Mouse (Mus musculus) hindbrain, embryonic 16.5 days (tissue): ENCODE measurements around the gene Olfr464. TPM values are rescaled to one million over a fixed set of nuclear protein-coding genes. Genes with fewer than 3 reads are reported as not detected.

Experiments used
- ATAC-seq: fragments of 200-750 bp; cut with Nextera tagmentation; 2 replicates; pipeline ENCODE4 v1.8.0; 2017; ENCODE audit warnings: moderate TSS enrichment, moderate library complexity
- H3K27ac ChIP-seq: fragments of 300-500 bp; sonication (generic); 2 replicates; pipeline ENCODE4 v1.5.1; 2014; ENCODE audit warnings: low read depth, mild to moderate bottlenecking, control low read depth, low read length, moderate library complexity
- H3K27me3 ChIP-seq: fragments of 300-500 bp; sonication (generic); replicated peaks from 2 replicates; pipeline ENCODE4 v1.6.1; 2014; ENCODE audit warnings: low read length; ENCODE audit not compliant: control insufficient read depth, insufficient read depth
- H3K36me3 ChIP-seq: fragments of 300-500 bp; sonication (generic); 2 replicates; pipeline ENCODE4 v1.6.1; 2014; ENCODE audit warnings: mild to moderate bottlenecking, low read length, moderate library complexity, mixed read lengths; ENCODE audit not compliant: control insufficient read depth, insufficient read depth
- H3K4me1 ChIP-seq: fragments of 300-500 bp; sonication (generic); 2 replicates; pipeline ENCODE4 v1.6.1; 2014; ENCODE audit warnings: low read depth, low read length; ENCODE audit not compliant: control insufficient read depth, insufficient read depth
- H3K4me2 ChIP-seq: fragments of 300-500 bp; sonication (generic); 2 replicates; pipeline ENCODE4 v1.6.1; 2014; ENCODE audit warnings: mild to moderate bottlenecking, low read length, control low read depth, moderate library complexity
- H3K4me3 ChIP-seq: fragments of 300-500 bp; sonication (generic); 2 replicates; pipeline ENCODE4 v1.5.1; 2014; ENCODE audit warnings: mild to moderate bottlenecking, low read length, control low read depth, moderate library complexity
- H3K9ac ChIP-seq: fragments of 300-500 bp; sonication (generic); 2 replicates; pipeline ENCODE4 v1.6.1; 2014; ENCODE audit warnings: low read depth, mild to moderate bottlenecking, control low read depth, low read length, moderate library complexity
- H3K9me3 ChIP-seq: fragments of 300-500 bp; sonication (generic); 2 replicates; pipeline ENCODE4 v1.6.1; 2014; ENCODE audit warnings: mild to moderate bottlenecking, low read length, moderate library complexity; ENCODE audit not compliant: control insufficient read depth
- WGBS: fragments of 180-500 bp; shearing (Covaris S2); extraction: QIAGEN DNeasy Blood & Tissue Kit; methylation state at CpG from one replicate; pipeline ENCODE4 v1.1.7; 2014; 5-methylcytosine and 5-hydroxymethylcytosine counted together
- polyA plus RNA-seq: library from polyadenylated mRNA; unstranded; fragments of >200 nt; fragmentation: Nextera tagmentation; extraction: Ambion mirVana; gene quantifications from 2 replicates; pipeline ENCODE4 v1.2.1, GENCODE M21; 2015

Gene Olfr464
- polyA plus RNA-seq, 1 experiment from 2014 or later, result 0.26 TPM

DNA sequence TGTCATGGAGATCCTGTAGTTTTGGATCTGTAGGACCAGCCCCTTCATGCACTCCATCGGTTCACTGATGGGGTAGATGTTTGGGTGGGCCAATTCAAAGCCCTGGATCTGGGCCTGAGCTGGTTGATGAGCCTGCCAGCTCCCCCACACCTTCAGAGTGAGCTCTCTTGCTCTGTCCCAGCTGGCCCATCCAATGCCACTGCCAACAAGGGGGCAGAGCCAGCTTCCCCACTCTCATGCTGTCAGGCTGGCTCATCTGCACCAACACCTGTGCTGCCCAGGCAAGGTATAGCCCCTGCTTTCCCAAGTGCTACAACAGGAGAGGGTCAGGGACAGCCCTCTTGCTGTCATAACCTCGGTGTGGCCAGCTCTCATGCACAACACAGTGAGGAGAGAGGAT lies 13.0 kb upstream of the Olfr464 start:
- Histone ChIP-seq H3K27me3 (no peaks in the 10 kb centered on the region), H3K9ac (no peak overlapping the region), H3K36me3 (no peaks in the 10 kb centered on the region), H3K4me1 (no peaks in the 10 kb centered on the region), H3K9me3 (peaks cover 3% of the 10 kb centered on the region; the same call in 1 of the 2 replicates), H3K27ac (no peak overlapping the region), H3K4me3 (no peak overlapping the region), H3K4me2 (no peak overlapping the region)
- 75% methylated on average over 2 of the region's 2 CpGs for whole genome bisulfite sequencing
- no peak for ATAC-seq

DNA sequence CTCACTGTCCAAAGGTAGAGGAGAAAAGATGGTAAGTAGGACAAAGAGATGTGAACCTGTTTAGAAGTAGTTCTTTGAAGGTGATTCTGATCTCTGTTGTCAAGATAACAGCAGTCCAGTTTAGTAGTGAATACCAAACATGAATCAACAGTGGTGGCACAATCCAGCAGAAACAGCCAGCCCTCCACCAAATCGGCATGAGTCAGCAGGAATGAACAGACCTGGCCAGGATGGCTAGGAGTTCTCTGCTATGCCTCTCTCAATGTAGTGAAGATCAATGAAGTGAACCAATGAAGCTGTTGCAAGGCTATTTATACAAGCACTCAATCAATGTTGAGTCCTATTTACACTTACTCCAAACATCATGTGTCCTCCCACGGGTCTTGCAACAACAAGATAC lies 9.6 kb upstream of the Olfr464 start:
- Histone ChIP-seq H3K4me1 (no peaks in the 10 kb centered on the region), H3K27me3 (no peaks in the 10 kb centered on the region), H3K27ac (no peak overlapping the region), H3K4me2 (no peak overlapping the region), H3K4me3 (no peak overlapping the region), H3K36me3 (no peaks in the 10 kb centered on the region), H3K9ac (no peak overlapping the region), H3K9me3 (peaks cover 3% of the 10 kb centered on the region; the same call in 1 of the 2 replicates)
- 97% methylated on average over 2 of the region's 2 CpGs for WGBS
- ATAC-seq, result no peak

DNA sequence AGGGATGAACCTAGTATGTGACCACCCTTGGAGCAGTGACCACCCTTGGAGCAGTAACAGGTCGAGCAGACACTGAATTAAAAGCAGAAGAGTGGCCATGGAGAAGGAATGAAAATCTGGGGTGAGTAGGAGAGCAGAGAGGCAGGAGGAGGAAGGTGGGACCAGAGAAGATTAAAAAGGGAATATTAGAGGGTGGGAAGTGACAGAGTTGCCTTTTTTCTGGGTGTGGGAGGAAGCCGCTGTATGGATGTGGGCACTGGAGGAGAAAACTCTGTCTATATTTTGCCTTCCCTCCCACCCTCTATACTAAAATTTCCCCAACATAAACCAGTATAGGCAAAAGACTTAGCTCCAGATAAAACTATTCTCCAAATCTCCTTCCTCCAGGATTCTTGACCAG lies 466 bp downstream of the Olfr464 start:
- H3K9me3 ChIP-seq, result 0 out of 2 replicates have a peak, but pooled peaks cover 2% of the 10 kb centered on the region
- no peak for ATAC-seq
- H3K9ac ChIP-seq, result no peak overlapping the region
- no peaks in the 10 kb centered on the region for H3K27me3 ChIP-seq
- WGBS, result 67% methylated on average over 2 of the region's 2 CpGs
- no peak overlapping the region for H3K4me3 ChIP-seq
- no peaks in the 10 kb centered on the region for H3K4me1 ChIP-seq
- H3K27ac ChIP-seq, result no peak overlapping the region
- no peak overlapping the region for H3K4me2 ChIP-seq
- H3K36me3 ChIP-seq, result no peaks in the 10 kb centered on the region

DNA sequence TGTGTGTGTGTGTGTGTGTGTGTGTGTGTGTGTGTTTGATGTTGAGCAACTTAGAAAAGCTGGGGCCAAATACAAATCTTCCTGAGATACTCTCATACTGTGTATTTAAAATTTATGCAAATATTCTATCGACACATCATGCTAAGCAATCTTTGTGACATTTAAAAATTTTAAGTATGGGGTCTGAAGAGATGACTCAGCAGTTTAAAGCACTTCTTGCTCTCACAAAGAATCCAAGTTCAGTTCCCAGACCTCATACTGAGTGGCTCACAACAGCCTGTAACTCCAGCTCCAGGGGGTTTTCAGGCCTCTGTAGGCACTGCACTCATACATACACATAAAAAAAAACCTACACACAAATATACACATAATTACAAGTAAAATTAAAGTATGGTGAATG lies 4.8 kb downstream of the Olfr464 start:
- Histone ChIP-seq H3K9me3 (no peaks in the 10 kb centered on the region), H3K4me1 (no peaks in the 10 kb centered on the region), H3K9ac (no peak overlapping the region), H3K27ac (no peak overlapping the region), H3K27me3 (no peaks in the 10 kb centered on the region), H3K4me3 (no peak overlapping the region), H3K4me2 (no peak overlapping the region), H3K36me3 (no peaks in the 10 kb centered on the region)
- ATAC-seq, result no peak
- 78% methylated on average over 1 of the region's 1 CpGs for WGBS

DNA sequence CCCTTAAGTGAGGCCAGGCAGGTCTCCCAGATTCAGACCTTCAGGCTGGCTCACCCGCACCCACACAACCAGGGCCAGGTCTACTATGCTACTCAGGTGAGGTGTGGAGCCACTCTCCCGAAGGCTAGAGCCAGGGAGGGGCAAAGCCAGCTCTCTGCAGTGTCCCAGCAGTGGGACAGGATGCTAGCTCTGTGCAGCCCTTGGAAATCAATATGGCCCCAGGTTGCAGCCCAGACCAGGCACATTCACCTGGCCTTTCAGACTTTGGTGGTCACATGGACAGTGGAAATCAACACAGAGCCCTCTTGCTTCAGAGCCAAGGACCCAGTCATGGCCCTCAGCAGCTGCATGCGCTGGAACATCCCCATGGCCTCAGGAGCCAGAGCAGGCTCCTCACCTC lies 16.4 kb downstream of the Olfr464 start:
- no peak for ATAC-seq
- Histone ChIP-seq H3K36me3 (no peaks in the 10 kb centered on the region), H3K9ac (no peak overlapping the region), H3K27ac (no peak overlapping the region), H3K4me1 (no peaks in the 10 kb centered on the region), H3K9me3 (no peaks in the 10 kb centered on the region), H3K4me3 (no peak overlapping the region), H3K4me2 (no peak overlapping the region), H3K27me3 (no peaks in the 10 kb centered on the region)
- 73% methylated on average over 3 of the region's 3 CpGs for WGBS

DNA sequence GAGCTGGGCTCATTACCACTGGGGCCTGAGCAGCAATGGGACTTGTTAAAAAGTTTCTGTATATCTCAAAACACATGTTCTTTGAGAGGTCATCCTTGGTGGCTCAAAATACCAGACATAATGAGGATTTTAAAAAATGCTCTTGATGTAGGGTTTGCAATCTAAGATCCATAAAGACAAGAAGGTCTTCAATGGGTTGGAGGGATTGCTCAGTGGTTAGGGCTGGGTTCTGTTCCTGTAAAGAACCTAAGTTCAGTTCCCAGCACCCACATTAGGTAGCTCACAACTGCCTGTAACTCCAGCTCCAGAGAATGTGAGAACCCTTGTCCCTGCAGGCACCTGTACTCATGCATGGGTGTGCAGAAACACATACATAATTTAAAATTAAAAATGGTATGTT lies 23.5 kb downstream of the Olfr464 start, which contains the start of gene Olfr463:
Olfr463 (minus strand) TSS at position 101 of the 400 bp plus-strand sequence.
- no peak for ATAC-seq
- no peaks in the 10 kb centered on the region for H3K9me3 ChIP-seq
- peaks cover 2% of the 10 kb centered on the region; the same call in 1 of the 2 replicates for H3K27me3 ChIP-seq
- no peak within 1 kb of the TSS for H3K4me3 ChIP-seq
- H3K9ac ChIP-seq, result no peak within 1 kb of the TSS
- no peak within 1 kb of the TSS for H3K27ac ChIP-seq
- no peaks in the 10 kb centered on the region for H3K4me1 ChIP-seq
- H3K36me3 ChIP-seq, result no peaks in the 10 kb centered on the region
- H3K4me2 ChIP-seq, result no peak within 1 kb of the TSS

DNA sequence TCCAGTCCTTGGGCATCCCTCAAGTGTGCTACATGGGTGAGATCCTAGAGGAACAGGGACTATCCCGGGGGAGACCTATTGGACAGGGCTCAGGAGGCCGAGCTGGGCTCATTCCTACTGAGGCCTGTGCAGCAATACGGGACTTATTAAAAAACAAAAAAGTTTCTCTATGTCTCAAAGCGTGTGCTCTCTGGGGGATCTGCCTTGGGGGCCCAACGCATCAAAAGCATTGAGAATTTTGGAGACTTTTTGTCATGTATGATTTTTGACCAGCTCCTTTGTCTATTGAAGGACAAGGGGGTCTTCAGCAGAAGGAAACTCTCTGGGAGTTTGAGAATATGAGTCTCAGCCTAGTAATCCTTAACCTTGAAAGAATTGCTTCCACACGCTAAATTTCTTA lies 28.6 kb downstream of the Olfr464 start, which contains the start of gene Olfr462:
Olfr462 (minus strand) TSS at position 101 of the 400 bp plus-strand sequence.
- H3K9ac ChIP-seq, result no peak within 1 kb of the TSS
- ATAC-seq, result no peak
- no peaks in the 10 kb centered on the region for H3K4me1 ChIP-seq
- H3K27ac ChIP-seq, result no peak within 1 kb of the TSS
- H3K4me2 ChIP-seq, result no peak within 1 kb of the TSS
- H3K4me3 ChIP-seq, result no peak within 1 kb of the TSS
- no peaks in the 10 kb centered on the region for H3K27me3 ChIP-seq
- H3K36me3 ChIP-seq, result no peaks in the 10 kb centered on the region
- no peaks in the 10 kb centered on the region for H3K9me3 ChIP-seq
- WGBS, result 91% methylated on average over 6 of the region's 6 CpGs

DNA sequence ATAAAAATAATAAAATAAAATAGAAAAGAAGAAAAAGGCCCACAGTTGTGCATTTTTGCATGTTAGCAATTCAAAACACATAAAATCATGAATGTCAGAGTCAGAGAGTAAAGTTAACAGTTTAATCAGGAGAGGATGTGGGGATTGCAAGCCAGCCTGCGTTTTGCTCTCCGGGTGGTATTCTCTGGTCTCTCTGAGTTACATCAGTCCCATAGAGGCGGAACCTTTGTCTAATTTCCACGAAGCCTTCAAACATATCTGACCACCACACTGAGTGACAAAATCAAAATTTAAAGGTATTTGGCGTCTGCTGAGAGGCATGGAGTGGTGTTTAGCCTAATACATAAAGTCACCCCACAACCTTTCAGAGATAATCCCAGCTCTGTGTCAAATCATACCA lies 35.9 kb downstream of the Olfr464 start:
- Histone ChIP-seq H3K4me3 (no peak overlapping the region), H3K27ac (no peak overlapping the region), H3K4me2 (no peak overlapping the region), H3K9me3 (no peaks in the 10 kb centered on the region), H3K27me3 (no peaks in the 10 kb centered on the region), H3K4me1 (no peaks in the 10 kb centered on the region), H3K36me3 (no peaks in the 10 kb centered on the region), H3K9ac (no peak overlapping the region)
- WGBS, result 85% methylated on average over 5 of the region's 5 CpGs
- no peak for ATAC-seq

DNA sequence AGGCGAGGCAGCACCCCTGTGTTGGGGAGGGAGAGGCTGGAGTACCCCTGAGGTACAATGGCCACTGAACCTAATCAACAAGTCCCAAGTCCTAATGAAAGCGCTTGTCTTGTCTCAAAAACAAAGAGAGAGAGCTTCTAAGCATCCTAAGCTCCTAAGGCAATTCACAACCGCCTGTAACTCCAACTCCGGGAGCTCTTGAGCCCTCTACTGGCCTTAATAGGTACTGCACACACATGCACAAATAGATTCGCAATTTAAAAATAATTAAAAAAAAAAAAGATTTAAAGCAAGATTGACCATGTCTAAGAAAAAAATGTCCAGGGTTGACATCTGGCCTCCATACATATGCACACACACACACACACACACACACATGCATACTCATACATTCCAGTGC lies 37.3 kb downstream of the Olfr464 start:
- H3K4me3 ChIP-seq, result no peak overlapping the region
- no peaks in the 10 kb centered on the region for H3K4me1 ChIP-seq
- ATAC-seq, result no peak
- H3K9me3 ChIP-seq, result no peaks in the 10 kb centered on the region
- H3K9ac ChIP-seq, result no peak overlapping the region
- no peaks in the 10 kb centered on the region for H3K36me3 ChIP-seq
- H3K4me2 ChIP-seq, result no peak overlapping the region
- no peaks in the 10 kb centered on the region for H3K27me3 ChIP-seq
- 36% methylated on average over 5 of the region's 5 CpGs for WGBS
- no peak overlapping the region for H3K27ac ChIP-seq

DNA sequence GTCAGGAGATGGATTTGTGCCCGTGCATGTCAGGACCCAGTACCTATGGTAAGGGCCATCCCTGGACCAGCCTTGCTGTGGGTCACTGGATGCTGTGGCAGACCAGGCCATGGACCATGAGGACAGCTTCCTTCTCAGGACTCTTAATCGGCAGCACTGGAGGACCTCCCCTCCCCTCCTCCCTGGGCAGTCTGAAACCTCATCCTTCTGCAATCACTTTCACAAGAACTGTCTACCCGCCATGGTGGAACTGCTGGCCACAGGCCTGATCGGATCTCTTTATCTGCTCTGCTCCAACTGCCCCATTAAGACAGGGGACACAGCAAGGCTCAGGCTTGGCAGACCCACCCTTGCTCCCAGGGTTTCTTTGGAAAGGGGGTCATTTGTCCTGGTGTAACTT lies 39.1 kb downstream of the Olfr464 start:
- Histone ChIP-seq H3K27ac (no peak overlapping the region), H3K36me3 (no peaks in the 10 kb centered on the region), H3K9me3 (no peaks in the 10 kb centered on the region), H3K4me2 (no peak overlapping the region), H3K9ac (no peak overlapping the region), H3K4me3 (no peak overlapping the region), H3K4me1 (no peaks in the 10 kb centered on the region), H3K27me3 (no peaks in the 10 kb centered on the region)
- 84% methylated on average over 4 of the region's 4 CpGs for WGBS
- no peak for ATAC-seq
